Mouse (Mus musculus): Measurements from ENCODE around the gene Grid2. TPM values are rescaled to one million over a fixed set of nuclear protein-coding genes. Genes with fewer than 3 reads are reported as not detected.
"Not testable (repeated sequence)": the region's sequence is repeated elsewhere in the genome, so short reads cannot be mapped to it uniquely, and the experiment has no call there.

Gene Grid2
- polyA plus RNA-seq, 1 experiment = not detected

DNA sequence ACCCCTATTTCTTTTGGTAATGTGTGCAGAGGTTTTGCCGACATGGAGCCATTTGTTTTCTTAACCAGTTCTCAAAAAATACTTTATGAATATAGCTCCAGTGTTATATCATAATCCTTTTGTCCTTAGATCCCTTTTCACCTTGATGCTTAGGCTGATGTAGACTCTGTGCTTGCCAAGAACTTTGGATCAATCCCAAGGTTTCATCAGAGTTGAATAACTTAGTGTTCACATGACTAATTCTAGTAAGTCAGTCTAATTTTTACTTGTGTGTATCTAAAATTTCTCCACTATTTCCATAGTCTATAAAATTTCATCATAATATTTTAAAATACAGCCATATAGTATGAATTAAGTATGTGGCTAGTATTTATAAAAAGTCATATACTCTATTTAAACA is 259.3 kb downstream of the Grid2 start:
- H3K4me3 ChIP-seq (ENCODE audit: insufficient read depth, low read depth, low read length) = no peak overlapping the region

DNA sequence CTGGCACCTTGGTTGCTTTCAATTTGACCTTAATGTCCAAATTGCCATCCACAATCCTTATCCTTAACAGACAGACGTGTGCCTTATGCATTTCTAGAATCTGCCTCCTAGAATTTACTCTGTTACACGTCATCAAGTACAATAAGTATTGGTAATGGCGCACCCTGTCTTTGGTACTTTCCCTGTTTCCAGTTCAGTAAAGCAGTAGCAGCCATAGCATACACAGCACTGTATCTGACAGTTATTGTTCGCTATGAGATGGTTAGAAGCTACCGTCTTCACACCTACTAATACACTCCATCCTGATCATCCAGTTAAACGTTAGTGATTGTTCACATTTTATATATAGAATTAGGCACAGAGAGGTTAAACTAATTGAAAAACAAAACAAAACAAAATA is 260.3 kb downstream of the Grid2 start:
- H3K4me1 ChIP-seq (ENCODE audit: control insufficient read depth, insufficient read depth, insufficient read length, low read length) = no peaks in the 10 kb centered on the region

More for the DNA sequence above, 259.3 kb downstream of the Grid2 start:
- no peaks in the 10 kb centered on the region for H3K4me1 ChIP-seq (ENCODE audit: control insufficient read depth, insufficient read depth, insufficient read length, low read length)
- no peak overlapping the region for H3K27ac ChIP-seq (replicated peaks; ENCODE audit: low read depth, low read length)

DNA sequence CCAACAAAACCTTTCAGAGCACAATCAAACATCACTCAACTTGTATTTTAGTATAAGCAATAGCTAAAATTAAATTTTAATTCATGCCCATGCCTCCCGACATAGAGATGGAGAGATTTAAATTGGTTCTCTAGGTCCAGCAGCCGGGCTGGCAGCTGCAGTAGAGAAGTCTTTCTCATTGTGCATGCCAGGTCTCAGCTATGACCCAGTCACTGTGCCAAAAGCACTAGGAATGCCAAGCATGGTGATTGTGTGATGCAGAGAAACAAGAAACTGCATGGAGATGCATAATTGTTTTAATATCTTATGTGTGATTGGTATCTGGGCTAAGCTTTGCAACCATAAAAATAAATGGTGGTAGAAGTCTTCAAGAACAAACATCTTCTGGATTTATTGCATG is 276.1 kb downstream of the Grid2 start:
- Histone ChIP-seq H3K4me3 (ENCODE audit: insufficient read depth, low read depth, low read length) (no peak overlapping the region), H3K27ac (replicated peaks; ENCODE audit: low read depth, low read length) (no peak overlapping the region), H3K4me1 (ENCODE audit: control insufficient read depth, insufficient read depth, insufficient read length, low read length) (no peaks in the 10 kb centered on the region)

More for the DNA sequence above, 260.3 kb downstream of the Grid2 start:
- no peak overlapping the region for H3K27ac ChIP-seq (replicated peaks; ENCODE audit: low read depth, low read length)
- H3K4me3 ChIP-seq (ENCODE audit: insufficient read depth, low read depth, low read length) = no peak overlapping the region

DNA sequence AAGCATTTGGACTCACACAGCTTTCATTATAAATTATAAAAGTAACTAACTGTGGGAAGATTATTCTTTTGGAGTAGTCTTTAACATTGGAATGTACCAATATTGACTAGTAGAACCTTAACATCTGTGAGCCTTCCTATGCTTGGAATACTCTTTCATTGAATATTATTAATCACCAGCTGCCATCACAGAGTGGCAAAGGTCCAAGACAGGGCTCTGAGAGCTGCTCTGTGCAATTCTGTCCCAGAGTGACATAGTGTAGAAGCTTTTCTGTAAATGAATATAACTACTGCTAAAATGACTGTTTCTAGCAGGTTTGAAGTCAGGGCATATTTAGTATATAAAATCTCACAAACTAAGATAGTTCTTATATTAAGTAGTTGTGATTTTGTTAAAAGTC is 277.2 kb downstream of the Grid2 start:
- Histone ChIP-seq H3K27ac (replicated peaks; ENCODE audit: low read depth, low read length) (no peak overlapping the region), H3K4me3 (ENCODE audit: insufficient read depth, low read depth, low read length) (no peak overlapping the region), H3K4me1 (ENCODE audit: control insufficient read depth, insufficient read depth, insufficient read length, low read length) (no peaks in the 10 kb centered on the region)

DNA sequence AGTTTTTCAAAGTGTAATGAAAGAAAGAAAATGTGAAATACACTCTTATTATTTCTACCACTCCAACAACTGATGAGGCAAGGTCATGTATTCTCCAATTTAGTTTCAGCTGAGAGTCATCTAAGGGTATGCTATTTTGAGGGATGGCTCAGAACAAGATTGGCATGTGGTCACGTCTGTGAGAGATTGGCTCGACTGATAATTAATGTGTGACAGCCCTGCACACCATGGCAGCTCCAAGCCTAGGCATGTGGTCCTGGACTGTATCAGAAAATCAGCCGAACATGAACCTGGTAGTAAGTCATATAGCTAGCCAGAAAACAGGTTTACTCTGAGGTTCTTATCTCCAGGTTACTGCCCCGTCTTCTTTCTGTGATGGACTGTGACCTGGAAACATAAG is 292.1 kb downstream of the Grid2 start:
- Histone ChIP-seq H3K4me1 (ENCODE audit: control insufficient read depth, insufficient read depth, insufficient read length, low read length) (no peaks in the 10 kb centered on the region), H3K27ac (replicated peaks; ENCODE audit: low read depth, low read length) (no peak overlapping the region), H3K4me3 (ENCODE audit: insufficient read depth, low read depth, low read length) (no peak overlapping the region)

GRCm38 (mm10) chr6:63568741-63569140 is 313.1 kb downstream of the Grid2 start:
- not testable (repeated sequence) for H3K4me1 ChIP-seq (ENCODE audit: control insufficient read depth, insufficient read depth, insufficient read length, low read length); H3K27ac ChIP-seq (replicated peaks; ENCODE audit: low read depth, low read length)

DNA sequence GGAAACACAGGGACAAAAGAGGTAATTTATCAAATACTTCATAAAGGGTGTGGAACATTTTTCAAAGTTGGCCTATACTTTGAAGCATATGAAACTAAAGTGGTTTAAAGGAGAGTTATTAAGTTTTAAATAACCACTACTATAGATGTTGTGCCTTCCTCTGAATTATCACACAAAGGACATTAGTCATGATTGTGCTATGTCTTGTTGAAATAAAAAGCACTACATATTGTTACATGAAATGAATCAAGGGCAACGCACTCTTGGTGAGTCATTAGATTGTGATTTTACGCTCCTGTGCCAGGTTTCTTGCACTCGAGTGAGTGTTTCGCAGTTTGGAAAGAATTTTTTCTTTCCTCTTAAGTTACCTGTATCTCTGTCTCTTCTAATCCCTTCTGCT is 335.0 kb downstream of the Grid2 start:
- H3K4me1 ChIP-seq (ENCODE audit: control insufficient read depth, insufficient read depth, insufficient read length, low read length) = no peaks in the 10 kb centered on the region

More at GRCm38 (mm10) chr6:63568741-63569140, 313.1 kb downstream of the Grid2 start:
- H3K4me3 ChIP-seq (ENCODE audit: insufficient read depth, low read depth, low read length) = not testable (repeated sequence)

GRCm38 (mm10) chr6:63609570-63609969 is 353.9 kb downstream of the Grid2 start:
- no peak overlapping the region for H3K27ac ChIP-seq (replicated peaks; ENCODE audit: low read depth, low read length)
- no peaks in the 10 kb centered on the region for H3K4me1 ChIP-seq (ENCODE audit: control insufficient read depth, insufficient read depth, insufficient read length, low read length)
- no peak overlapping the region for H3K4me3 ChIP-seq (ENCODE audit: insufficient read depth, low read depth, low read length)

More for the DNA sequence above, 335.0 kb downstream of the Grid2 start:
- Histone ChIP-seq H3K4me3 (ENCODE audit: insufficient read depth, low read depth, low read length) (no peak overlapping the region), H3K27ac (replicated peaks; ENCODE audit: low read depth, low read length) (no peak overlapping the region)

DNA sequence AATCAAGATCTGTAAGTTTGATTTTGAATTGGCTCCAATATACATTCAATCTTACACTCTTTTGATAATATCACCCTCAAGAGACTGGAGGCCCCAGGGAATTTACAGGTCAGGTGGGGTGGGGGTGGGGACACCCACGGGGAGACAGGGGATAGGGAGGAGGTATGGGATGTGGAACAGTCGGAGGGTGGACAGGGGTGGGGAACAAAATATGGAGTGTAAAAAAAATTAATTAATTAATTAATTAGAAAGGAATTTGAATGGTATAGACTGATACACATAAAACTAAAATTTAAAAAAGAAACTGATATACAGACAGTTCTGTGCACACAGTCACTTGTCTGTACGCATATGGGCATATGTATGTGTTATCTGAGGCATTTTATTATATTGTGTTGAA is 380.3 kb downstream of the Grid2 start:
- no peak overlapping the region for H3K4me3 ChIP-seq (ENCODE audit: insufficient read depth, low read depth, low read length)
- H3K4me1 ChIP-seq (ENCODE audit: control insufficient read depth, insufficient read depth, insufficient read length, low read length) = no peaks in the 10 kb centered on the region
- no peak overlapping the region for H3K27ac ChIP-seq (replicated peaks; ENCODE audit: low read depth, low read length)

- H3K4me1 ChIP-seq (ENCODE audit: control insufficient read depth, insufficient read depth, insufficient read length, low read length) = no peaks in the 10 kb centered on the region
- H3K4me3 ChIP-seq (ENCODE audit: insufficient read depth, low read depth, low read length) = no peak overlapping the region
- no peak overlapping the region for H3K27ac ChIP-seq (replicated peaks; ENCODE audit: low read depth, low read length)
Measured at GRCm38 (mm10) chr6:63659423-63659822, 403.7 kb downstream of the Grid2 start.

GRCm38 (mm10) chr6:63685689-63686088 is 430.0 kb downstream of the Grid2 start:
- Histone ChIP-seq H3K4me1 (ENCODE audit: control insufficient read depth, insufficient read depth, insufficient read length, low read length) (no peaks in the 10 kb centered on the region), H3K27ac (replicated peaks; ENCODE audit: low read depth, low read length) (no peak overlapping the region), H3K4me3 (ENCODE audit: insufficient read depth, low read depth, low read length) (no peak overlapping the region)

GRCm38 (mm10) chr6:63701684-63702083 is 446.0 kb downstream of the Grid2 start:
- Histone ChIP-seq H3K27ac (replicated peaks; ENCODE audit: low read depth, low read length) (no peak overlapping the region), H3K4me3 (ENCODE audit: insufficient read depth, low read depth, low read length) (no peak overlapping the region), H3K4me1 (ENCODE audit: control insufficient read depth, insufficient read depth, insufficient read length, low read length) (no peaks in the 10 kb centered on the region)

- Histone ChIP-seq H3K4me1 (ENCODE audit: control insufficient read depth, insufficient read depth, insufficient read length, low read length) (no peaks in the 10 kb centered on the region), H3K27ac (replicated peaks; ENCODE audit: low read depth, low read length) (no peak overlapping the region), H3K4me3 (ENCODE audit: insufficient read depth, low read depth, low read length) (no peak overlapping the region)
Measured at GRCm38 (mm10) chr6:63733740-63734139, 478.1 kb downstream of the Grid2 start.

DNA sequence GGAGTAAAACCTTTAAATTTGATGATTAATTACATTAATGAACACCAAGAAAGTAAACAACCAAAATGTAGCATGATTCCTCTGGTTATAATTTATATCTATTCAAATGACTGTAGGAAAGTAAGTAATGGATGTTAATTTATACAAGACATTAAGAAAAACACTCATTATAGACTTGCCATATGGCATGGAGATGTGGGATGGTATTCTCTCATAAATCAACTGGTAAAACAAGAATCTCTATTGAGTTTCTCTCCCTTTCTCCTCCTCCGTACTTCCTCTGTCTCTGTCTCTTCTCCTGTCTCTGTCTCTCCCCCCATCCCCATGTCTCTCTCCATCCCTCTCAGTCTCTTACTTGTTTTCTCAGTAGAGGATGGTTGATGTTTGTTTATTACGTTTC is 506.9 kb downstream of the Grid2 start:
- Histone ChIP-seq H3K27ac (replicated peaks; ENCODE audit: low read depth, low read length) (no peak overlapping the region), H3K4me1 (ENCODE audit: control insufficient read depth, insufficient read depth, insufficient read length, low read length) (no peaks in the 10 kb centered on the region), H3K4me3 (ENCODE audit: insufficient read depth, low read depth, low read length) (no peak overlapping the region)

GRCm38 (mm10) chr6:63794679-63795078 is 539.0 kb downstream of the Grid2 start:
- Histone ChIP-seq H3K27ac (replicated peaks; ENCODE audit: low read depth, low read length) (no peak overlapping the region), H3K4me3 (ENCODE audit: insufficient read depth, low read depth, low read length) (no peak overlapping the region), H3K4me1 (ENCODE audit: control insufficient read depth, insufficient read depth, insufficient read length, low read length) (no peaks in the 10 kb centered on the region)

DNA sequence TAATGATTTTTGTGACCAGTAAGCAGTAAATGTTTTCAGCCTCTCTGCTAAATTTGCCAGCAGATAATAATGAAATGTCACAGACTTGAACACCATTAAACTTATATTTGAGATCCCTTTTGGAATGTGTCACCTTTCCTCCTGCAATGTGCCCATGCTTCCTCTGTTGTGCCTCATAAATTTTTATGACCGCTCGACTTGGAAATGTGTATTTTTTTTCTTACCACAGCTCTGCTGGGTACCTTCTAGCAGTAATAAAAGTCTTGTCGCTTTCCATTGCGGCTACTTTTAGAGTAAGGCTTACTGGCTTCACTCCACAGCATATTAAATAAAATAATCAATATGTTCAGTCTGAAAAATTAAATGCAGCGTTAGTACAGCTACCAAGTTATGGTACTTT is 564.6 kb downstream of the Grid2 start:
- no peak overlapping the region for H3K27ac ChIP-seq (replicated peaks; ENCODE audit: low read depth, low read length)
- H3K4me1 ChIP-seq (ENCODE audit: control insufficient read depth, insufficient read depth, insufficient read length, low read length) = no peaks in the 10 kb centered on the region
- H3K4me3 ChIP-seq (ENCODE audit: insufficient read depth, low read depth, low read length) = no peak overlapping the region

GRCm38 (mm10) chr6:63862628-63863027 is 607.0 kb downstream of the Grid2 start:
- Histone ChIP-seq H3K4me1 (ENCODE audit: control insufficient read depth, insufficient read depth, insufficient read length, low read length) (no peaks in the 10 kb centered on the region), H3K4me3 (ENCODE audit: insufficient read depth, low read depth, low read length) (no peak overlapping the region), H3K27ac (replicated peaks; ENCODE audit: low read depth, low read length) (no peak overlapping the region)
